Mouse (Mus musculus): ENCODE results near the gene Prom2. TPM values are rescaled to one million over a fixed set of nuclear protein-coding genes. Genes with fewer than 3 reads are reported as not detected.

Prom2 gene
- total RNA-seq, 4 experiments from 2014 or later, result not detected

GRCm38 (mm10) chr2:127523950-127524729 lies 17.1 kb downstream of the Prom2 start:
- DNase-seq (ENCODE audit: low spot score in 2 of 2), result no peak

GRCm38 (mm10) chr2:127522006-127522441 lies 19.2 kb downstream of the Prom2 start, which contains the start of gene Kcnip3:
Gene Kcnip3 (minus strand): TSS chr2:127522094.
- DNase-seq (ENCODE audit: low spot score in 2 of 2), result no peak

GRCm38 (mm10) chr2:127521172-127522005 lies 19.9 kb downstream of the Prom2 start:
- no peak for DNase-seq (ENCODE audit: low spot score in 2 of 2)

GRCm38 (mm10) chr2:127520123-127520522 lies 21.1 kb downstream of the Prom2 start:
- DNase-seq (ENCODE audit: low spot score in 2 of 2), result no peak

- DNase-seq (ENCODE audit: low spot score in 2 of 2), result no peak
Measured at GRCm38 (mm10) chr2:127519308-127519707, 22.0 kb downstream of the Prom2 start.

GRCm38 (mm10) chr2:127518831-127519230 lies 22.4 kb downstream of the Prom2 start:
- DNase-seq (ENCODE audit: low spot score in 2 of 2), result no peak

- no peak for DNase-seq (ENCODE audit: low spot score in 2 of 2)
Measured at GRCm38 (mm10) chr2:127518273-127518672, 23.0 kb downstream of the Prom2 start.

- no peak for DNase-seq (ENCODE audit: low spot score in 2 of 2)
Measured at GRCm38 (mm10) chr2:127517081-127517480, 24.2 kb downstream of the Prom2 start.

- DNase-seq (ENCODE audit: low spot score in 2 of 2), result no peak
Measured at GRCm38 (mm10) chr2:127514380-127515124, 26.7 kb downstream of the Prom2 start.

GRCm38 (mm10) chr2:127513244-127513643 lies 28.0 kb downstream of the Prom2 start:
- DNase-seq (ENCODE audit: low spot score in 2 of 2), result no peak

- no peak for DNase-seq (ENCODE audit: low spot score in 2 of 2)
Measured at GRCm38 (mm10) chr2:127511426-127511825, 29.8 kb downstream of the Prom2 start.

GRCm38 (mm10) chr2:127507967-127508660 lies 33.2 kb downstream of the Prom2 start:
- no peak for DNase-seq (ENCODE audit: low spot score in 2 of 2)

- peak; percentile 21 to 30 for DNase-seq (ENCODE audit: low spot score in 2 of 2)
Measured at GRCm38 (mm10) chr2:127507077-127507774, 34.0 kb downstream of the Prom2 start.

- DNase-seq (ENCODE audit: low spot score in 2 of 2), result no peak
Measured at GRCm38 (mm10) chr2:127506131-127506632, 35.1 kb downstream of the Prom2 start.

GRCm38 (mm10) chr2:127505196-127505595 lies 36.1 kb downstream of the Prom2 start:
- no peak for DNase-seq (ENCODE audit: low spot score in 2 of 2)

- no peak for DNase-seq (ENCODE audit: low spot score in 2 of 2)
Measured at GRCm38 (mm10) chr2:127503751-127504549, 37.3 kb downstream of the Prom2 start.

- DNase-seq (ENCODE audit: low spot score in 2 of 2), result peak; percentile 30 to 35
Measured at GRCm38 (mm10) chr2:127501061-127501460, 40.2 kb downstream of the Prom2 start.

- no peak for DNase-seq (ENCODE audit: low spot score in 2 of 2)
Measured at GRCm38 (mm10) chr2:127498750-127499149, 42.5 kb downstream of the Prom2 start.

GRCm38 (mm10) chr2:127496321-127496720 lies 44.9 kb downstream of the Prom2 start:
- no peak for DNase-seq (ENCODE audit: low spot score in 2 of 2)
